Mouse (Mus musculus): ENCODE results near the gene Vamp2. TPM values are rescaled to one million over a fixed set of nuclear protein-coding genes. Genes with fewer than 3 reads are reported as not detected.

Vamp2 gene
- polyA plus RNA-seq, 1 experiment from 2014 or later: 91.1 TPM

- peak overlapping the region; percentile 83 for H3K9ac ChIP-seq (ENCODE audit: low read length)
- no peaks in the 10 kb centered on the region for H3K9me3 ChIP-seq (replicated peaks; ENCODE audit: control insufficient read depth, low read length)
- H3K4me3 ChIP-seq (ENCODE audit: low read length): peak overlapping the region; percentile 76
- H3K4me1 ChIP-seq (ENCODE audit: control insufficient read depth, insufficient read depth, low read length): peaks cover 35% of the 10 kb centered on the region
- H3K27me3 ChIP-seq (ENCODE audit: control insufficient read depth, insufficient read depth, low read length): no peaks in the 10 kb centered on the region
- 1% methylated on average over 22 of the region's 22 CpGs for WGBS
- H3K36me3 ChIP-seq (ENCODE audit: control insufficient read depth, insufficient read depth): peaks cover 40% of the 10 kb centered on the region
- ATAC-seq (replicated peaks; ENCODE audit: extremely low read depth, insufficient read depth, low FRiP score): no peak
- peak overlapping the region; percentile 99 for H3K27ac ChIP-seq (ENCODE audit: low read length)
- peak overlapping the region; percentile 98 for H3K4me2 ChIP-seq (ENCODE audit: low read depth, low read length)
Observed at GRCm38 (mm10) chr11:69099177-69099914, 11.1 kb downstream of the Vamp2 start.

DNA sequence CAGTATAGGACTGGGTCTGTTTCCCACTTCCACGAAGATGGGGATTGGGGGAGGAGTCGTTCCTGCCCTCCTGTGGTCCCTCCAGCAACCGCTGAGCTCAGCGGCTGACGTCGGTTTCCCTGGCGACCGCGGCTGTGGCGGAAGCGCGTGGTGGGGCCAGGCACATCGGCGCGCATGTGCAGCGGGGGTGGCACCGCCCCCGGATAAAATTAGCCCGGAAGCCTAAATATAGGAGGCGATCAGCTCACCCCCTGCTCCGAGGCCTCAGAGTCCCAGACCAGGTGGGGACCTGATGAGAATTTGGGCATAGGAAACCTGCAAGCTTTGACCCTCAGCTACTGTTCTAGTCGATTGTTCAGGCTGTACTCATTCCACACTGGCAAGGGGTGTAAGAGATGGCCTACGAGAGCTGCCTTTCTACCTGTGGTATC, 11.6 kb downstream of the Vamp2 start:
- Histone ChIP-seq H3K4me3 (ENCODE audit: low read length) (peak overlapping the region; percentile 76), H3K4me2 (ENCODE audit: low read depth, low read length) (peak overlapping the region; percentile 98), H3K9ac (ENCODE audit: low read length) (peak overlapping the region; percentile 83), H3K9me3 (replicated peaks; ENCODE audit: control insufficient read depth, low read length) (no peaks in the 10 kb centered on the region), H3K4me1 (ENCODE audit: control insufficient read depth, insufficient read depth, low read length) (peaks cover 33% of the 10 kb centered on the region), H3K27me3 (ENCODE audit: control insufficient read depth, insufficient read depth, low read length) (no peaks in the 10 kb centered on the region), H3K36me3 (ENCODE audit: control insufficient read depth, insufficient read depth) (peaks cover 45% of the 10 kb centered on the region), H3K27ac (ENCODE audit: low read length) (peak overlapping the region; percentile 99)
- WGBS: under 1% methylated on average over 23 of the region's 23 CpGs
- ATAC-seq (replicated peaks; ENCODE audit: extremely low read depth, insufficient read depth, low FRiP score): peak; percentile 15

- H3K27ac ChIP-seq (ENCODE audit: low read length): peak overlapping the region; percentile 84
- peak overlapping the region; percentile 76 for H3K4me3 ChIP-seq (ENCODE audit: low read length)
- 84% methylated on average over 20 of the region's 20 CpGs for WGBS
- peak overlapping the region; percentile 98 for H3K4me2 ChIP-seq (ENCODE audit: low read depth, low read length)
- H3K9me3 ChIP-seq (replicated peaks; ENCODE audit: control insufficient read depth, low read length): no peaks in the 10 kb centered on the region
- no peak for ATAC-seq (replicated peaks; ENCODE audit: extremely low read depth, insufficient read depth, low FRiP score)
- H3K36me3 ChIP-seq (ENCODE audit: control insufficient read depth, insufficient read depth): peaks cover 53% of the 10 kb centered on the region
- H3K9ac ChIP-seq (ENCODE audit: low read length): peak overlapping the region; percentile 65
- no peaks in the 10 kb centered on the region for H3K27me3 ChIP-seq (ENCODE audit: control insufficient read depth, insufficient read depth, low read length)
- H3K4me1 ChIP-seq (ENCODE audit: control insufficient read depth, insufficient read depth, low read length): peaks cover 33% of the 10 kb centered on the region
Observed at GRCm38 (mm10) chr11:69100639-69101360, 12.5 kb downstream of the Vamp2 start.

GRCm38 (mm10) chr11:69101604-69102402, 13.5 kb downstream of the Vamp2 start:
- Histone ChIP-seq H3K4me3 (ENCODE audit: low read length) (no peak overlapping the region), H3K9me3 (replicated peaks; ENCODE audit: control insufficient read depth, low read length) (no peaks in the 10 kb centered on the region), H3K4me1 (ENCODE audit: control insufficient read depth, insufficient read depth, low read length) (peaks cover 33% of the 10 kb centered on the region), H3K36me3 (ENCODE audit: control insufficient read depth, insufficient read depth) (peaks cover 58% of the 10 kb centered on the region), H3K27ac (ENCODE audit: low read length) (no peak overlapping the region), H3K4me2 (ENCODE audit: low read depth, low read length) (no peak overlapping the region), H3K9ac (ENCODE audit: low read length) (no peak overlapping the region), H3K27me3 (ENCODE audit: control insufficient read depth, insufficient read depth, low read length) (no peaks in the 10 kb centered on the region)
- WGBS: 89% methylated on average over 21 of the region's 21 CpGs
- no peak for ATAC-seq (replicated peaks; ENCODE audit: extremely low read depth, insufficient read depth, low FRiP score)

DNA sequence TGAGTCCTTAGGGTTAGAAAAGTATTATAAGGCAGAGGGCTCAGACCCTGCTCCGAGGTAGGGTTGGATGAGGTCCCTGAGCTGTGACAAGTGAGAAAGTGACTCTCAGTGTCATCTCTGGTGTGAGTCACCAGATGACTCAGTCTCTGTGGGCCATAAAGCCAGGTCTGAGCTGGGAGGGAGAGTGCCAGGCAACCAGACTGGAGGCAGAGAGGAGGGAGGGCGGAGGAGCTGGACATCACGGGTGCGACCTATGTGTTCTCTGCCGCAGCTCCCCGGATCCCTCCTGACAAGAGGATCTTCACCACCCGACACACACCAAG, 14.1 kb downstream of the Vamp2 start:
- peaks cover 63% of the 10 kb centered on the region for H3K36me3 ChIP-seq (ENCODE audit: control insufficient read depth, insufficient read depth)
- H3K4me3 ChIP-seq (ENCODE audit: low read length): no peak overlapping the region
- no peak for ATAC-seq (replicated peaks; ENCODE audit: extremely low read depth, insufficient read depth, low FRiP score)
- no peak overlapping the region for H3K4me2 ChIP-seq (ENCODE audit: low read depth, low read length)
- H3K27me3 ChIP-seq (ENCODE audit: control insufficient read depth, insufficient read depth, low read length): no peaks in the 10 kb centered on the region
- H3K9me3 ChIP-seq (replicated peaks; ENCODE audit: control insufficient read depth, low read length): no peaks in the 10 kb centered on the region
- no peak overlapping the region for H3K9ac ChIP-seq (ENCODE audit: low read length)
- no peak overlapping the region for H3K27ac ChIP-seq (ENCODE audit: low read length)
- WGBS: 90% methylated on average over 7 of the region's 7 CpGs
- peaks cover 33% of the 10 kb centered on the region for H3K4me1 ChIP-seq (ENCODE audit: control insufficient read depth, insufficient read depth, low read length)

GRCm38 (mm10) chr11:69103121-69103520, 14.8 kb downstream of the Vamp2 start:
- Histone ChIP-seq H3K4me1 (ENCODE audit: control insufficient read depth, insufficient read depth, low read length) (peaks cover 26% of the 10 kb centered on the region), H3K9me3 (replicated peaks; ENCODE audit: control insufficient read depth, low read length) (no peaks in the 10 kb centered on the region), H3K4me2 (ENCODE audit: low read depth, low read length) (no peak overlapping the region), H3K27me3 (ENCODE audit: control insufficient read depth, insufficient read depth, low read length) (no peaks in the 10 kb centered on the region), H3K9ac (ENCODE audit: low read length) (no peak overlapping the region), H3K27ac (ENCODE audit: low read length) (no peak overlapping the region), H3K4me3 (ENCODE audit: low read length) (no peak overlapping the region), H3K36me3 (ENCODE audit: control insufficient read depth, insufficient read depth) (peaks cover 70% of the 10 kb centered on the region)
- ATAC-seq (replicated peaks; ENCODE audit: extremely low read depth, insufficient read depth, low FRiP score): no peak
- WGBS: 93% methylated on average over 14 of the region's 14 CpGs

DNA sequence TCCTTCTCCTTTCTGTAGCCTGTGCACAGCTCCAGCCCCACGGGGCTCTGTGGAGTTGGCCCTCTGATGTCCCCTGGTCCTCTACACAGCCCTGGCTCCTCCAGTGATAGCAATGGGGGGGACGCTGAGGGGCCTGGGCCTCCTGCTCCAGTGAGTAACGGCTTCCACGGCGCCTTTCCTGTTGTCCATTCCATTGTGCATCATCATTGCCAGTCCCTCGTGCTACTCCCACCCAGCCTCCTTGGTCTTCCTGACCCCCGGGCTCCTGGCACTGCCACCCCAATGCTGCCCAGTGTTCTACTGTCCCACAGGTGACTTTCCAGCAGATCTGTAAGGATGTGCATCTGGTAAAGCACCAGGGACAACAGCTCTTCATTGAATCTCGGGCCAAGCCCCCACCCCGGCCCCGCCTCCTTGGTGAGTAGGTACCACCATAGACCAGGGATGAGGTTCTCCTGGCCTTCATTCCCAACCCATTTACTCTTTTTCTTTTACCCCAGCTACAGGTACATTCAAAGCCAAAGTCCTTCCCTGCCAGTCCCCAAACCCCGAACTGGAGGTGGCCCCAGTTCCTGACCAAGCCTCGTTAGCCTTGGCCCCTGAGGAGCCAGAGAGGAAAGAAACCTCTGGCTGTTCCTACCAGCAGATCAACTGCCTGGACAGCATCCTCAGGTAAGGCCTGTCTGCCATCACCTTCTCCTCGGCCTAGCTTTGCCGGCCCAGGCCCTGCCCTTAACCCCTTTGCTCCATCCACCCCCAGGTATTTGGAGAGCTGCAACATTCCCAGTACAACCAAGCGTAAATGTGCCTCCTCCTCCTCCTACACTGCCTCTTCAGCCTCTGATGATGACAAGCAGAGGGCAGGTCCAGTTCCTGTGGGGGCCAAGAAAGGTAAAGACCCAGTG, 15.5 kb downstream of the Vamp2 start:
- Histone ChIP-seq H3K27me3 (ENCODE audit: control insufficient read depth, insufficient read depth, low read length) (no peaks in the 10 kb centered on the region), H3K36me3 (ENCODE audit: control insufficient read depth, insufficient read depth) (peaks cover 77% of the 10 kb centered on the region)

DNA sequence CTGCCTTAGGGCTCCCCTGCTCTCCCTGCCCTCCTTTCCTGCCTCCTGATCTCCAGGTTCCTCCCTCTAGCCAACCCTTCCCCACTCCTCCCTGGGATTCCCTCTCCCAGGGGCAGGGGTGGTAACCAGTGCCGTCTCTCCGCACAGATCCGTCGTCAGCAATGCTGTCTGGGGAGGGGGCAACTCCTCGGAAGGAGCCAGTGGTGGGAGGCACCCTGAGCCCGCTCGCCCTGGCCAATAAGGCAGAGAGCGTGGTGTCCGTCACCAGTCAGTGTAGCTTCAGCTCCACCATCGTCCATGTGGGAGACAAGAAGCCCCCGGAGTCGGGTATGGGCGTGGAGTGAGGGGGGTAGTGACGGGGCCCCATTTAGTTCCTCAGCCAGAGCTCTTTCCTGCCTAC, 16.2 kb downstream of the Vamp2 start:
- Histone ChIP-seq H3K9me3 (replicated peaks; ENCODE audit: control insufficient read depth, low read length) (no peaks in the 10 kb centered on the region), H3K4me2 (ENCODE audit: low read depth, low read length) (no peak overlapping the region), H3K9ac (ENCODE audit: low read length) (no peak overlapping the region), H3K4me1 (ENCODE audit: control insufficient read depth, insufficient read depth, low read length) (peaks cover 15% of the 10 kb centered on the region), H3K36me3 (ENCODE audit: control insufficient read depth, insufficient read depth) (peaks cover 84% of the 10 kb centered on the region), H3K27ac (ENCODE audit: low read length) (no peak overlapping the region), H3K27me3 (ENCODE audit: control insufficient read depth, insufficient read depth, low read length) (no peaks in the 10 kb centered on the region), H3K4me3 (ENCODE audit: low read length) (no peak overlapping the region)
- ATAC-seq (replicated peaks; ENCODE audit: extremely low read depth, insufficient read depth, low FRiP score): no peak
- WGBS: 89% methylated on average over 14 of the region's 14 CpGs

More for the DNA sequence above, 15.5 kb downstream of the Vamp2 start:
- ATAC-seq (replicated peaks; ENCODE audit: extremely low read depth, insufficient read depth, low FRiP score): no peak
- H3K4me3 ChIP-seq (ENCODE audit: low read length): no peak overlapping the region
- no peak overlapping the region for H3K9ac ChIP-seq (ENCODE audit: low read length)
- H3K27ac ChIP-seq (ENCODE audit: low read length): no peak overlapping the region
- no peaks in the 10 kb centered on the region for H3K9me3 ChIP-seq (replicated peaks; ENCODE audit: control insufficient read depth, low read length)
- H3K4me2 ChIP-seq (ENCODE audit: low read depth, low read length): no peak overlapping the region
- H3K4me1 ChIP-seq (ENCODE audit: control insufficient read depth, insufficient read depth, low read length): peaks cover 21% of the 10 kb centered on the region
- 89% methylated on average over 15 of the region's 15 CpGs for WGBS
